Mouse (Mus musculus) CH12.LX (cell line): ENCODE data around the gene Rasa4. TPM values are rescaled to one million over a fixed set of nuclear protein-coding genes. Genes with fewer than 3 reads are reported as not detected.

ENCODE experiments used
- DNase-seq: peaks from one replicate; pipeline ENCODE4 v3.0.0-alpha.2; 2013; ENCODE audit errors: extremely low read depth
- H3K27ac ChIP-seq: 2 replicates; pipeline ENCODE4 v1.5.1; 2012; ENCODE audit warnings: low read depth, mild to moderate bottlenecking, control low read depth, moderate library complexity; ENCODE audit not compliant: insufficient read depth
- H3K27me3 ChIP-seq: replicated peaks from 2 replicates; pipeline ENCODE3; 2012; ENCODE audit warnings: inconsistent platforms
- H3K36me3 ChIP-seq, 2 experiments: replicated peaks in 1 of 2; 2 replicates each; pipeline versions ENCODE3 to v1.6.1; 2012; ENCODE audit warnings: inconsistent platforms in 1 of 2, low read length in 1 of 2, mild to moderate bottlenecking in 1 of 2, mixed read lengths in 1 of 2, moderate library complexity in 1 of 2; ENCODE audit not compliant: control insufficient read depth in 1 of 2, insufficient read depth in 1 of 2
- H3K4me1 ChIP-seq, 2 experiments: 2 replicates each; pipeline ENCODE4 v1.6.1; 2012; ENCODE audit warnings: inconsistent platforms in 1 of 2, moderate library complexity in 1 of 2; ENCODE audit not compliant: insufficient read depth in 2 of 2, control insufficient read depth in 1 of 2
- H3K4me2 ChIP-seq: 2 replicates; pipeline ENCODE4 v1.6.1; 2012; ENCODE audit warnings: low read depth, mild to moderate bottlenecking, control low read depth; ENCODE audit not compliant: poor library complexity, insufficient read depth, severe bottlenecking
- H3K4me3 ChIP-seq, 3 experiments: fragments of 150-350 bp in 1 of 3; sonication (generic) in 1 of 3; replicated peaks in 1 of 3; 2 replicates each; pipeline versions ENCODE3 to v1.5.1; 2011 to 2012; ENCODE audit warnings: low read depth in 2 of 3, low read length in 2 of 3, mild to moderate bottlenecking in 2 of 3, moderate library complexity in 2 of 3, control low read depth in 1 of 3, improper control_type of control experiment in 1 of 3, inconsistent platforms in 1 of 3, mixed read lengths in 1 of 3; ENCODE audit not compliant: poor library complexity in 1 of 3
- H3K79me2 ChIP-seq: replicated peaks from 2 replicates; pipeline ENCODE4 v1.6.1; 2012; ENCODE audit warnings: mild to moderate bottlenecking, moderate library complexity; ENCODE audit not compliant: control insufficient read depth, poor library complexity, insufficient read depth, severe bottlenecking; ENCODE audit errors: extremely low read depth
- H3K9ac ChIP-seq: 2 replicates; pipeline ENCODE4 v1.6.1; 2012; ENCODE audit warnings: low read depth, mild to moderate bottlenecking, control low read depth, moderate library complexity; ENCODE audit not compliant: insufficient read depth
- H3K9me3 ChIP-seq: replicated peaks from 2 replicates; pipeline ENCODE3; 2012; ENCODE audit warnings: low read length, inconsistent platforms, mixed read lengths
- CHD1 ChIP-seq: IDR thresholded peaks from 2 replicates; pipeline ENCODE4 v1.6.1; 2012; ENCODE audit warnings: low read depth, low read length, improper control_type of control experiment, inconsistent platforms
- E2F4 ChIP-seq: IDR thresholded peaks from 2 replicates; pipeline ENCODE4 v1.6.1; 2011; ENCODE audit warnings: low read depth, low read length, improper control_type of control experiment; ENCODE audit not compliant: insufficient replicate concordance
- ELF1 ChIP-seq: IDR thresholded peaks from 2 replicates; pipeline ENCODE4 v1.6.1; 2014; ENCODE audit warnings: low read depth, mild to moderate bottlenecking, inconsistent platforms, low read length, improper control_type of control experiment
- ETS1 ChIP-seq: conservative IDR thresholded peaks from 2 replicates; pipeline ENCODE4 v1.6.1; 2012; ENCODE audit warnings: low read depth, mild to moderate bottlenecking, inconsistent platforms, low read length, improper control_type of control experiment, moderate library complexity
- GABPA ChIP-seq: IDR thresholded peaks from 2 replicates; pipeline ENCODE4 v1.6.1; 2012; ENCODE audit warnings: low read depth, low read length, improper control_type of control experiment, inconsistent platforms; ENCODE audit not compliant: insufficient replicate concordance
- IRF4 ChIP-seq: IDR thresholded peaks from 2 replicates; pipeline ENCODE4 v1.6.1; 2014; ENCODE audit warnings: low read depth, mild to moderate bottlenecking, inconsistent platforms, low read length, improper control_type of control experiment
- JUND ChIP-seq: conservative IDR thresholded peaks from 2 replicates; pipeline ENCODE4 v1.6.1; 2011; ENCODE audit warnings: low read depth, low read length, improper control_type of control experiment
- KAT2A ChIP-seq: IDR thresholded peaks from 2 replicates; pipeline ENCODE4 v1.6.1; 2012; ENCODE audit warnings: low read length, improper control_type of control experiment, inconsistent platforms; ENCODE audit not compliant: insufficient replicate concordance
- MAZ ChIP-seq: IDR thresholded peaks from 2 replicates; pipeline ENCODE4 v1.6.1; 2012; ENCODE audit warnings: low read depth, mild to moderate bottlenecking, inconsistent platforms, low read length, improper control_type of control experiment, moderate library complexity
- MEF2A ChIP-seq: IDR thresholded peaks from 2 replicates; pipeline ENCODE4 v1.6.1; 2014; ENCODE audit warnings: low read depth, mild to moderate bottlenecking, inconsistent platforms, low read length, improper control_type of control experiment, borderline replicate concordance
- MXI1 ChIP-seq: IDR thresholded peaks from 2 replicates; pipeline ENCODE4 v1.6.1; 2011; ENCODE audit warnings: mild to moderate bottlenecking, low read depth, low read length, improper control_type of control experiment
- NELFE ChIP-seq: IDR thresholded peaks from 2 replicates; pipeline ENCODE4 v1.6.1; 2011; ENCODE audit warnings: low read depth, low read length, improper control_type of control experiment
- NRF1 ChIP-seq: IDR thresholded peaks from 2 replicates; pipeline ENCODE4 v1.6.1; 2014; ENCODE audit warnings: low read depth, mild to moderate bottlenecking, inconsistent platforms, low read length, improper control_type of control experiment, moderate library complexity
- POLR2AphosphoS2 ChIP-seq: IDR thresholded peaks from 2 replicates; pipeline ENCODE4 v1.6.1; 2011; ENCODE audit warnings: low read depth, low read length, improper control_type of control experiment
- SIN3A ChIP-seq: IDR thresholded peaks from 2 replicates; pipeline ENCODE4 v1.6.1; 2012; ENCODE audit warnings: low read length, improper control_type of control experiment, inconsistent platforms
- SMC3 ChIP-seq: IDR thresholded peaks from 2 replicates; pipeline ENCODE4 v1.6.1; 2011; ENCODE audit warnings: low read depth, low read length, improper control_type of control experiment
- USF1 ChIP-seq: IDR thresholded peaks from 2 replicates; pipeline ENCODE4 v1.6.1; 2014; ENCODE audit warnings: low read depth, mild to moderate bottlenecking, inconsistent platforms, low read length, improper control_type of control experiment
- USF2 ChIP-seq: conservative IDR thresholded peaks from 2 replicates; pipeline ENCODE4 v1.6.1; 2011; ENCODE audit warnings: low read depth, low read length, improper control_type of control experiment
- ZMIZ1 ChIP-seq: IDR thresholded peaks from 2 replicates; pipeline ENCODE4 v1.6.1; 2012; ENCODE audit warnings: low read depth, mild to moderate bottlenecking, inconsistent platforms, low read length, improper control_type of control experiment
- dilution Hi-C: fragments of 300-500 bp; cut with MboI; formaldehyde crosslinking; loops from 2 replicates; pipeline ENCODE4 v1.14.3; 2020; ENCODE audit warnings: low sequenced_read_pairs; ENCODE audit not compliant: extremely low pct_unique_long_range_greater_than_20kb, extremely low pct_ligation_motif_present
- in situ Hi-C: fragments of 300-500 bp; cut with MboI; formaldehyde crosslinking; loops from 3 replicates; pipeline ENCODE4 v1.14.3; 2019; ENCODE audit warnings: low sequenced_read_pairs, low pct_ligation_motif_present, low pct_unique_long_range_greater_than_20kb, mixed read lengths
- polyA plus RNA-seq: library from polyadenylated mRNA; unstranded; fragments of >175 nt; gene quantifications from 2 replicates; pipeline ENCODE4 v1.2.1, GENCODE M21; 2012; ENCODE audit warnings: low read depth; ENCODE audit not compliant: insufficient read length
- total RNA-seq, 2 experiments: library from RNA; depleted of rRNA; stranded (reverse); fragments of 300-350 nt in 1 of 2; fragments of >200 nt in 1 of 2; gene quantifications; 2 replicates each; pipeline ENCODE4 v1.2.3; 2012 to 2014

The Rasa4 gene
- total and polyA plus RNA-seq, 3 experiments = 0.07 to 1.3 (median 0.16) TPM

DNA sequence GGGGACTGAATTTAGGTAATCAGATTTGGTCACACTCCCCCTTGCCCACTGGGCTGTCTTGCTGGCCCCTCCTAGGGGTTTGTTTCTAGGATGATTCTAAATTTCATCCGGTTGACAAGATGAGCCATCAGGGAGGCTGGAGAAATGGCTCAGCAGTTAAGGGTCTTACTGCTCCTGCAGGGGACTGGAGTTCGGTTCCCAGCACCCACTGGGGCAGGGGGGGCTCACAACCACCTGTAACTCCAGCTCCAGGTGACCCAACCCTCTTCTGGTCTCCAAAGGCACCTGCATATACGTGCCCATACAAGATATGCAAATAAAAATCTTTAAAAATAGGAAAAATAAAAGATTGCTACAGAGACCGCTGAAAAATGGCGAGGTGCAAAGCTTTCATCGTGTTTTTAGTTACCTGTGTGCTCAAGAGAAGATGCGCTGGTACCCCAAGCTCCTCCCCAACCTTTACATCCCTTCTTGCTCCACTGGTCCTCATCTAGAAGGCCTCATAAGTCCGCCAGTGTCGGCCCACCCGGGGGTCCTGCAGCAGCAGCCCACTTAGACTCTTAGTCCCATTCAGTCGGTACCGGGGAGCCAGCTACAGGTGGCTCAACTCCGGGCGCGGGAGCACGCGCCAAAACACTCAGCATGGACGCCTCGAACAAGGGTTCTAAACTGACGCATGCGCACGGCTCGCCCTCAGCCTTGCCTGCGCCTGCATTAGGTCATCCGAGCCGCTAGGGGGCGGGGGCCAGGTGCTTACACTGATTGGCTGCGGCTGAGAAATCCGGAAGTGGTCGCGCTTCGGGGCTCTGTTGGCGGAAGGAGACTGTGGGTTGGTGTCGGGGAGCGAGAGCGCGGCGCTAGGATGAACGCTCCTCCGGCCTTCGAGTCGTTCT is 32.4 kb downstream of the Rasa4 start, which contains the start of gene Polr2j (continued):
- TF ChIP-seq NELFE (peak; percentile 97), USF2 (no peak; the same call in 1 of the 2 replicates), ELF1 (peak; percentile 97), GABPA (peak; percentile 98), SIN3A (peak; percentile 92), IRF4 (no peak; the same call in 1 of the 2 replicates), CHD1 (no peak), JUND (no peak), NRF1 (peak; percentile 100), KAT2A (peak; percentile 77; the same call in 1 of the 2 replicates), USF1 (no peak), POLR2AphosphoS2 (peak; percentile 24; the same call in 1 of the 2 replicates), ETS1 (no peak), E2F4 (peak; percentile 57; the same call in 1 of the 2 replicates), MEF2A (peak; percentile 87)

DNA sequence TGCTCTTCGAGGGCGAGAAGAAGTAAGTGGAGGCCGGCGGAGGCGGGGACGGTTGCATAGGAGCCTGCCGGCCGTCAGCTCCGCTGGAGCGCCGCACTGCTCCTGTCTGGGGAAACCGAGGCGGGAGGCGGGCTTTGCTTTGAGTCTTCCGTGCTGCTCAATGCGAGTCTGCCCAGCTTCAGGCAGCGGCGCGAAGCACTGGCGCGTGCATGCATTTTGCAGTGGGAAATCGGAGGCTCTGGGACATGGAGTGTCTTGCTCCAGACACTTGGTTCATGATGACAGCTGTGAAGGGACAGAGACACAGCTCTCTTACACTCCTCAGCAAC is 33.0 kb downstream of the Rasa4 start:
- Histone ChIP-seq H3K4me3 (peak overlapping the region; percentile 73 to 93 (median 89)), H3K9me3 (no peaks in the 10 kb centered on the region), H3K79me2 (peaks cover 21% of the 10 kb centered on the region), H3K36me3 (peaks cover 18 to 41% of the 10 kb centered on the region in 2 experiments), H3K4me1 (peaks cover 10 to 28% of the 10 kb centered on the region in 2 experiments; a peak in 3 of 4 replicates), H3K27me3 (peaks cover 1% of the 10 kb centered on the region), H3K27ac (no peak overlapping the region), H3K4me2 (peak overlapping the region; percentile 75), H3K9ac (peak overlapping the region; percentile 50)
- in situ Hi-C loops (no loop called here), dilution Hi-C loops (no loop called here)
- TF ChIP-seq E2F4 (0 out of 2 replicates have a peak, but pooled peaks have one; percentile 1), SMC3 (no peak), MAZ (no peak), GABPA (no peak), ZMIZ1 (0 out of 2 replicates have a peak, but pooled peaks have one; percentile 61), MXI1 (peak; percentile 12)
- no peak for DNase-seq
